Mouse (Mus musculus) E14TG2a.4 (cell line): Measurements from ENCODE around the gene Rab31.

ENCODE experiments used
- CTCF ChIP-seq: conservative IDR thresholded peaks from 2 replicates; pipeline ENCODE4 v1.5.1; 2014; ENCODE audit warnings: low read length
- POU5F1 ChIP-seq: IDR thresholded peaks from 2 replicates; pipeline ENCODE4 v1.6.1; 2014; ENCODE audit warnings: low read length, borderline replicate concordance

- TF ChIP-seq CTCF (no peak), POU5F1 (no peak)
Measured at GRCm38 (mm10) chr17:65739874-65740725, 32.5 kb downstream of the Rab31 start.
